Mouse (Mus musculus) ovary, postnatal 14 days (tissue): ENCODE measurements at regions not wholly inside any gene's neighbourhood (a gene's known extent, or its start where the extent isn't known, plus 50 kb on each side); places are given as distances from the start of the nearest gene placed in this dataset.

Experiments used
- DNase-seq: peaks from one replicate; pipeline ENCODE4 v3.0.0; 2022; ENCODE audit warnings: low spot score

GRCm38 (mm10) chr3:41363947-41364346, 191.6 kb upstream of the Jade1 start:
- no peak for DNase-seq

- peak; percentile 32 for DNase-seq
Measured at GRCm38 (mm10) chr3:41360231-41360630, 195.3 kb upstream of the Jade1 start.

- DNase-seq = no peak
Measured at GRCm38 (mm10) chr3:41359458-41359857, 196.1 kb upstream of the Jade1 start.

GRCm38 (mm10) chr3:41353021-41353420, 202.5 kb upstream of the Jade1 start:
- DNase-seq = no peak

- DNase-seq = no peak
Measured at GRCm38 (mm10) chr3:41351786-41352185, 203.7 kb upstream of the Jade1 start.

- DNase-seq = no peak
Measured at GRCm38 (mm10) chr3:41351091-41351685, 204.3 kb upstream of the Jade1 start.

GRCm38 (mm10) chr3:41350331-41350730, 205.2 kb upstream of the Jade1 start:
- DNase-seq = no peak

GRCm38 (mm10) chr3:41348795-41349194, 206.7 kb upstream of the Jade1 start:
- peak; percentile 37 for DNase-seq

GRCm38 (mm10) chr3:41346863-41347262, 208.7 kb upstream of the Jade1 start:
- DNase-seq = no peak

- no peak for DNase-seq
Measured at GRCm38 (mm10) chr3:41343431-41343830, 212.1 kb upstream of the Jade1 start.

- no peak for DNase-seq
Measured at GRCm38 (mm10) chr3:41332481-41332880, 223.1 kb upstream of the Jade1 start.

GRCm38 (mm10) chr3:41330356-41330755, 225.2 kb upstream of the Jade1 start:
- no peak for DNase-seq

GRCm38 (mm10) chr3:41328828-41329227, 226.7 kb upstream of the Jade1 start:
- no peak for DNase-seq

GRCm38 (mm10) chr3:41326211-41327104, 229.1 kb upstream of the Jade1 start:
- no peak for DNase-seq

GRCm38 (mm10) chr3:41321808-41322207, 233.7 kb upstream of the Jade1 start:
- DNase-seq = no peak

- no peak for DNase-seq
Measured at GRCm38 (mm10) chr3:41319214-41319856, 236.2 kb upstream of the Jade1 start.

GRCm38 (mm10) chr3:41318232-41319131, 235.6 kb upstream of the Pgrmc2 start:
- DNase-seq = no peak

- DNase-seq = no peak
Measured at GRCm38 (mm10) chr3:41317170-41317569, 234.3 kb upstream of the Pgrmc2 start.

- DNase-seq = no peak
Measured at GRCm38 (mm10) chr3:41312492-41312891, 229.6 kb upstream of the Pgrmc2 start.

GRCm38 (mm10) chr3:41307400-41308028, 224.7 kb upstream of the Pgrmc2 start:
- no peak for DNase-seq

GRCm38 (mm10) chr3:41302805-41303204, 220.0 kb upstream of the Pgrmc2 start:
- no peak for DNase-seq
